ENCODE assay signal across 8 mouse cellular contexts in the genomic region with DNA sequence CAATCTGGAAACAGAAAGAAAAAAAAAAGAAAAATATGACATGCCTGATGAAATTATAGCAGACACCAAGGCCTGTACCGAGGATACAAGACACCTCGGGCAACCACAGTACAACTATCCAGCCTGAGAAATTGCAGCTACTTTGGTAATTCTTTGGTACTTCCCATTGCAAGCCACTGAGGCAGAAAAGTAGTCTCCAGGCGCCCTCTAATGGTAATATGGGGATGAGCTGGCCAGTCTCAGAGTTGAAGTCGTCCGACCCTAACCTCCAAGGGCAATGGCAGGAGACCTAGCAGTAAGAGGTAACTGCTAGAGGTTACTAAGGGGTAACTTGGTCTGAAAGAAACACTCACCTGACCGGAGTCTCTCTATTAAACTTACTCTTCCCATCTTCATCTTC. TPM values are rescaled to one million over a fixed set of nuclear protein-coding genes. Genes with fewer than 3 reads are reported as not detected.
DNase-seq lines count a peak whose midpoint lies in the region; ATAC-seq and TF ChIP-seq lines count a peak whose summit lies in the region.

No protein-coding gene starts in this region.

- H3K9me3 ChIP-seq in embryonic facial prominence, embryonic 10.5 days, result no peaks in the 10 kb centered on the region
- H3K9me3 ChIP-seq in liver, embryonic 14.5 days (ENCODE audit: control insufficient read depth, low read length), result no peaks in the 10 kb centered on the region

- peak; percentile 86 for TF ChIP-seq CTCF in liver, embryonic 14.5 days (IDR thresholded peaks at IDR 0.05; ENCODE audit: low read depth)

- DNase-seq in cerebellum, adult 11-12 months, result no peak
- DNase-seq in 3T3-L1 (ENCODE audit: low read depth, low spot score) (peak; percentile 89), adipocyte (ENCODE audit: low spot score) (peak; percentile 88)
- DNase-seq in embryonic facial prominence, embryonic 10.5 days (ENCODE audit: low spot score), result peak; percentile 75
- DNase-seq in kidney, adult 18-20 months, result peak; percentile 78
- DNase-seq in liver, embryonic 14.5 days (ENCODE audit: low read depth in 3 of 3, low spot score in 3 of 3), result peak in 1 of 3 experiments; percentile 58
- peak; percentile 47 to 69 for DNase-seq in spleen, postnatal 10 days (ENCODE audit: low spot score in 2 of 2)

- WGBS in embryonic facial prominence, embryonic 10.5 days, result 8% methylated on average over 6 of the region's 6 CpGs
- 5% methylated on average over 6 of the region's 6 CpGs for WGBS in liver, embryonic 14.5 days (ENCODE audit: insufficient replicate concordance)

- peaks cover 25% of the 10 kb centered on the region for H3K27me3 ChIP-seq in embryonic facial prominence, embryonic 10.5 days (replicated peaks; ENCODE audit: low read depth, poor library complexity, severe bottlenecking)
- H3K27me3 ChIP-seq in liver, embryonic 14.5 days (ENCODE audit: control insufficient read depth, insufficient read depth, low read length), result no peaks in the 10 kb centered on the region; the same call in 1 of the 2 replicates

- H3K4me1 ChIP-seq in embryonic facial prominence, embryonic 10.5 days, result peaks cover 30% of the 10 kb centered on the region
- H3K4me1 ChIP-seq in liver, embryonic 14.5 days (replicated peaks; ENCODE audit: control insufficient read depth in 2 of 2, insufficient read depth in 2 of 2, low read length in 1 of 2), result peaks cover 4 to 8% of the 10 kb centered on the region in 2 experiments

- peak; percentile 49; the same call in 1 of the 2 replicates for ATAC-seq in cerebellum, adult (ENCODE audit: insufficient number of reproducible peaks, low FRiP score, low TSS enrichment)
- no peak for ATAC-seq in liver, embryonic 14.5 days (ENCODE audit: insufficient read depth)

- no peak overlapping the region for H3K27ac ChIP-seq in embryonic facial prominence, embryonic 10.5 days (replicated peaks)
- no peak overlapping the region for H3K27ac ChIP-seq in liver, embryonic 14.5 days

- H3K9ac ChIP-seq in liver, embryonic 14.5 days (replicated peaks), result no peak overlapping the region

- no peak for TF ChIP-seq EP300 in liver, embryonic 14.5 days (IDR thresholded peaks at IDR 0.05; ENCODE audit: low read depth)

- H3K4me3 ChIP-seq in embryonic facial prominence, embryonic 10.5 days, result no peak overlapping the region
- H3K4me3 ChIP-seq in liver, embryonic 14.5 days (ENCODE audit: insufficient read depth in 1 of 2, low read depth in 2 of 2, low read length in 2 of 2), result no peak overlapping the region

- H3K36me3 ChIP-seq in embryonic facial prominence, embryonic 10.5 days (replicated peaks), result peaks cover 4% of the 10 kb centered on the region; the same call in 1 of the 2 replicates
- no peaks in the 10 kb centered on the region for H3K36me3 ChIP-seq in liver, embryonic 14.5 days (replicated peaks; ENCODE audit: control insufficient read depth, insufficient read depth, low read depth)

- H3K4me2 ChIP-seq in liver, embryonic 14.5 days (ENCODE audit: low read depth), result no peak overlapping the region

RNA-seq across cellular contexts. Expression of a gene that starts 4.1 kb away (rescaled TPM):
- 118 and 137 TPM in 2 replicates for polyA plus RNA-seq in embryonic facial prominence, embryonic 10.5 days (2016; fragmentation: Nextera tagmentation; extraction: Ambion mirVana)
- 20.3 and 27.3 TPM in 2 replicates for polyA plus RNA-seq in liver, embryonic 14.5 days (2012; rRNA removed)
- 4.1 TPM in 2 replicates for polyA plus RNA-seq in liver, embryonic 14.5 days (2014; fragmentation: Nextera tagmentation; extraction: Ambion mirVana)

RNA-seq across cellular contexts. Expression of a gene that starts 5.6 kb away (rescaled TPM):
- 0.95 and 1.0 TPM in 2 replicates for polyA plus RNA-seq in embryonic facial prominence, embryonic 10.5 days (2016; fragmentation: Nextera tagmentation; extraction: Ambion mirVana)
- polyA plus RNA-seq in liver, embryonic 14.5 days (2012; rRNA removed), result not detected in 2 replicates
- polyA plus RNA-seq in liver, embryonic 14.5 days (2014; fragmentation: Nextera tagmentation; extraction: Ambion mirVana), result not detected in 2 replicates

RNA-seq across cellular contexts. Expression of a gene that starts 7.9 kb away (rescaled TPM):
- polyA plus RNA-seq in embryonic facial prominence, embryonic 10.5 days (2016; fragmentation: Nextera tagmentation; extraction: Ambion mirVana), result 5.0 and 5.1 TPM in 2 replicates
- polyA plus RNA-seq in liver, embryonic 14.5 days (2012; rRNA removed), result 0.04 and 0.22 TPM in 2 replicates
- not detected in 2 replicates for polyA plus RNA-seq in liver, embryonic 14.5 days (2014; fragmentation: Nextera tagmentation; extraction: Ambion mirVana)

RNA-seq across cellular contexts. Expression of a gene that starts 8.3 kb away (rescaled TPM):
- polyA plus RNA-seq in embryonic facial prominence, embryonic 10.5 days (2016; fragmentation: Nextera tagmentation; extraction: Ambion mirVana), result 62.3 and 67.8 TPM in 2 replicates
- polyA plus RNA-seq in liver, embryonic 14.5 days (2012; rRNA removed), result 37.7 and 46.6 TPM in 2 replicates
- polyA plus RNA-seq in liver, embryonic 14.5 days (2014; fragmentation: Nextera tagmentation; extraction: Ambion mirVana), result 57.2 and 57.7 TPM in 2 replicates

RNA-seq across cellular contexts. Expression of a gene that starts 14.6 kb away (rescaled TPM):
- polyA plus RNA-seq in embryonic facial prominence, embryonic 10.5 days (2016; fragmentation: Nextera tagmentation; extraction: Ambion mirVana), result 0.62 and 1.2 TPM in 2 replicates
- polyA plus RNA-seq in liver, embryonic 14.5 days (2012; rRNA removed), result 0.02 and 0.03 TPM in 2 replicates
- not detected in 2 replicates for polyA plus RNA-seq in liver, embryonic 14.5 days (2014; fragmentation: Nextera tagmentation; extraction: Ambion mirVana)
